Comparison of ENCODE assay signal across 17 mouse cellular contexts in genomic region chr16:11270642-11271041, GRCm38 (mm10). TPM values are rescaled to one million over a fixed set of nuclear protein-coding genes. Genes with fewer than 3 reads are reported as not detected.
DNase-seq lines count a peak whose midpoint lies in the region; ATAC-seq and TF ChIP-seq lines count a peak whose summit lies in the region.
"Had no signal": no experiment of that assay in that cellular context is flagged by ENCODE, and none has a peak within 500 bp of the region (broad histone marks: within the 10 kb centered on the region; RNA-seq: fewer than 3 reads in every experiment).

No protein-coding gene starts in this region.

- WGBS in heart, embryonic 13.5 days: 67% methylated on average over 2 of the region's 2 CpGs
- 8% methylated on average over 2 of the region's 2 CpGs for WGBS in liver, embryonic 14.5 days (ENCODE audit: insufficient replicate concordance)
- WGBS in midbrain, embryonic 16.5 days: 91% methylated on average over 2 of the region's 2 CpGs
- 79% methylated on average over 2 of the region's 2 CpGs for WGBS in embryonic facial prominence, embryonic 10.5 days

- H3K4me3 ChIP-seq in heart, embryonic 13.5 days: no peak overlapping the region
- H3K4me3 ChIP-seq in liver, embryonic 14.5 days (ENCODE audit: insufficient read depth in 1 of 2, low read depth in 2 of 2, low read length in 2 of 2): no peak overlapping the region
- no peak overlapping the region for H3K4me3 ChIP-seq in midbrain, embryonic 16.5 days (ENCODE audit: low read depth, low read length)
- no peak overlapping the region for H3K4me3 ChIP-seq in embryonic facial prominence, embryonic 10.5 days
- H3K4me3 ChIP-seq: embryonic facial prominence, embryonic 13.5 days; heart, adult 2 months; lung, embryonic 15.5 days had no signal

- no peaks in the 10 kb centered on the region for H3K4me1 ChIP-seq in heart, embryonic 13.5 days
- H3K4me1 ChIP-seq in liver, embryonic 14.5 days (replicated peaks; ENCODE audit: control insufficient read depth in 2 of 2, insufficient read depth in 2 of 2, low read length in 1 of 2): peaks cover 10 to 19% of the 10 kb centered on the region in 2 experiments
- no peaks in the 10 kb centered on the region for H3K4me1 ChIP-seq in midbrain, embryonic 16.5 days (ENCODE audit: control insufficient read depth, insufficient read depth, low read length)
- H3K4me1 ChIP-seq in embryonic facial prominence, embryonic 10.5 days: peaks cover 22% of the 10 kb centered on the region
- H3K4me1 ChIP-seq: lung, embryonic 15.5 days had no signal

- no peak overlapping the region for H3K4me2 ChIP-seq in heart, embryonic 13.5 days
- H3K4me2 ChIP-seq in liver, embryonic 14.5 days (ENCODE audit: low read depth): peak overlapping the region; percentile 47
- no peak overlapping the region for H3K4me2 ChIP-seq in midbrain, embryonic 16.5 days (ENCODE audit: low read length)
- H3K4me2 ChIP-seq: embryonic facial prominence, embryonic 13.5 days; lung, embryonic 15.5 days had no signal

- no peaks in the 10 kb centered on the region for H3K36me3 ChIP-seq in heart, embryonic 13.5 days
- H3K36me3 ChIP-seq in liver, embryonic 14.5 days (replicated peaks; ENCODE audit: control insufficient read depth, insufficient read depth, low read depth): no peaks in the 10 kb centered on the region
- H3K36me3 ChIP-seq in midbrain, embryonic 16.5 days (ENCODE audit: control insufficient read depth, insufficient read depth, low read length): no peaks in the 10 kb centered on the region
- H3K36me3 ChIP-seq in embryonic facial prominence, embryonic 10.5 days (replicated peaks): no peaks in the 10 kb centered on the region
- H3K36me3 ChIP-seq: embryonic facial prominence, embryonic 13.5 days; lung, embryonic 15.5 days had no signal

- no peak overlapping the region for H3K27ac ChIP-seq in heart, embryonic 13.5 days (replicated peaks)
- H3K27ac ChIP-seq in liver, embryonic 14.5 days: peak overlapping the region; percentile 90
- H3K27ac ChIP-seq in midbrain, embryonic 16.5 days (ENCODE audit: low read length): no peak overlapping the region
- H3K27ac ChIP-seq in embryonic facial prominence, embryonic 10.5 days (replicated peaks): no peak overlapping the region
- H3K27ac ChIP-seq: embryonic facial prominence, embryonic 13.5 days; heart, adult 2 months; lung, embryonic 15.5 days had no signal

- no peaks in the 10 kb centered on the region for H3K27me3 ChIP-seq in heart, embryonic 13.5 days (replicated peaks)
- no peaks in the 10 kb centered on the region for H3K27me3 ChIP-seq in liver, embryonic 14.5 days (ENCODE audit: control insufficient read depth, insufficient read depth, low read length)
- H3K27me3 ChIP-seq in midbrain, embryonic 16.5 days (ENCODE audit: control insufficient read depth, insufficient read depth, low read depth, low read length): no peaks in the 10 kb centered on the region
- no peaks in the 10 kb centered on the region for H3K27me3 ChIP-seq in embryonic facial prominence, embryonic 10.5 days (replicated peaks; ENCODE audit: low read depth, poor library complexity, severe bottlenecking)
- H3K27me3 ChIP-seq: CH12.LX; embryonic facial prominence, embryonic 13.5 days; lung, embryonic 15.5 days had no signal

- TF ChIP-seq CTCF in liver, embryonic 14.5 days (IDR thresholded peaks at IDR 0.05; ENCODE audit: low read depth): no peak

- TF ChIP-seq EP300 in liver, embryonic 14.5 days (IDR thresholded peaks at IDR 0.05; ENCODE audit: low read depth): peak; percentile 41; the same call in 1 of the 2 replicates

- H3K9me3 ChIP-seq in heart, embryonic 13.5 days: no peaks in the 10 kb centered on the region
- H3K9me3 ChIP-seq in liver, embryonic 14.5 days (ENCODE audit: control insufficient read depth, low read length): no peaks in the 10 kb centered on the region
- no peaks in the 10 kb centered on the region for H3K9me3 ChIP-seq in midbrain, embryonic 16.5 days (replicated peaks; ENCODE audit: control insufficient read depth, low read length, poor library complexity, severe bottlenecking)
- H3K9me3 ChIP-seq in embryonic facial prominence, embryonic 10.5 days: no peaks in the 10 kb centered on the region
- H3K9me3 ChIP-seq: embryonic facial prominence, embryonic 13.5 days; lung, embryonic 15.5 days had no signal

- DNase-seq in heart, postnatal 4 days: no peak
- DNase-seq in 416B (ENCODE audit: low read depth): peak; percentile 88
- DNase-seq in c-Kit-negative CD71-positive TER-119-positive erythroid progenitor cells, embryonic 14.5 days (ENCODE audit: low read depth, low spot score): peak; percentile 71
- peak; percentile 73 to 77 (median 77) for DNase-seq in liver, embryonic 14.5 days (ENCODE audit: low read depth in 3 of 3, low spot score in 3 of 3)
- DNase-seq in cerebellum, postnatal 25 days: no peak
- no peak for DNase-seq in embryonic facial prominence, embryonic 10.5 days (ENCODE audit: low spot score)
- DNase-seq: cerebellum, adult 9-10 months; heart, adult 2 months; kidney, postnatal 4 days; midbrain, embryonic 14.5 days; thymus, adult 18-20 months had no signal

- peak; percentile 70; the same call in 1 of the 2 replicates for ATAC-seq in heart, embryonic 13.5 days (ENCODE audit: extremely low read depth, insufficient number of reproducible peaks, low FRiP score, low TSS enrichment)
- peak; percentile 97 for ATAC-seq in liver, embryonic 14.5 days (ENCODE audit: insufficient read depth)
- no peak for ATAC-seq in midbrain, embryonic 16.5 days

- no peak overlapping the region for H3K9ac ChIP-seq in heart, embryonic 13.5 days
- peak overlapping the region; percentile 58 for H3K9ac ChIP-seq in liver, embryonic 14.5 days (replicated peaks)
- H3K9ac ChIP-seq in midbrain, embryonic 16.5 days (ENCODE audit: low read depth, low read length): no peak overlapping the region
- H3K9ac ChIP-seq: embryonic facial prominence, embryonic 13.5 days; lung, embryonic 15.5 days had no signal

RNA-seq across cellular contexts. Expression of gene Gspt1, which starts 16.5 kb away (rescaled TPM):
- polyA plus RNA-seq in heart, embryonic 13.5 days (2015; fragmentation: Nextera tagmentation; extraction: Ambion mirVana): 47.8 and 48.4 TPM in 2 replicates
- 10 to 100 TPM; 84.0 to 93.4 TPM for total RNA-seq in heart, postnatal 4 days (2021)
- polyA plus RNA-seq in liver, embryonic 14.5 days (2012; rRNA removed): 29.3 and 36.1 TPM in 2 replicates
- 44.4 and 48.5 TPM in 2 replicates for polyA plus RNA-seq in liver, embryonic 14.5 days (2014; fragmentation: Nextera tagmentation; extraction: Ambion mirVana)
- 39.6 and 41.9 TPM in 2 replicates for polyA plus RNA-seq in midbrain, embryonic 16.5 days (2015; fragmentation: Nextera tagmentation; extraction: Ambion mirVana)
- 93.2 and 98.2 TPM in 2 replicates for polyA plus RNA-seq in embryonic facial prominence, embryonic 10.5 days (2016; fragmentation: Nextera tagmentation; extraction: Ambion mirVana)

RNA-seq across cellular contexts. Expression of gene Tnfrsf17, which starts 43.0 kb away (rescaled TPM):
- not detected in 2 replicates for polyA plus RNA-seq in heart, embryonic 13.5 days (2015; fragmentation: Nextera tagmentation; extraction: Ambion mirVana)
- not detected for total RNA-seq in heart, postnatal 4 days (2021)
- polyA plus RNA-seq in liver, embryonic 14.5 days (2012; rRNA removed): not detected in 2 replicates
- polyA plus RNA-seq in liver, embryonic 14.5 days (2014; fragmentation: Nextera tagmentation; extraction: Ambion mirVana): not detected in 2 replicates
- not detected in 2 replicates for polyA plus RNA-seq in midbrain, embryonic 16.5 days (2015; fragmentation: Nextera tagmentation; extraction: Ambion mirVana)
- polyA plus RNA-seq in embryonic facial prominence, embryonic 10.5 days (2016; fragmentation: Nextera tagmentation; extraction: Ambion mirVana): not detected in 2 replicates
- total RNA-seq: heart, adult 2 months; neutrophil, adult 5-6 weeks had no signal
- polyA plus RNA-seq: lung, embryonic 15.5 days; midbrain, embryonic 14.5 days had no signal

RNA-seq across cellular contexts. Expression of gene Snx29, which starts 52.1 kb away (rescaled TPM):
- polyA plus RNA-seq in heart, embryonic 13.5 days (2015; fragmentation: Nextera tagmentation; extraction: Ambion mirVana): 6.0 and 7.4 TPM in 2 replicates
- 10 to 100 TPM; 15.0 to 16.1 TPM for total RNA-seq in heart, postnatal 4 days (2021)
- polyA plus RNA-seq in liver, embryonic 14.5 days (2012; rRNA removed): 1.8 and 1.9 TPM in 2 replicates
- polyA plus RNA-seq in liver, embryonic 14.5 days (2014; fragmentation: Nextera tagmentation; extraction: Ambion mirVana): 1.9 and 2.4 TPM in 2 replicates
- polyA plus RNA-seq in midbrain, embryonic 16.5 days (2015; fragmentation: Nextera tagmentation; extraction: Ambion mirVana): 16.8 and 19.3 TPM in 2 replicates
- 10.7 and 12.1 TPM in 2 replicates for polyA plus RNA-seq in embryonic facial prominence, embryonic 10.5 days (2016; fragmentation: Nextera tagmentation; extraction: Ambion mirVana)

Comparison
In these comparisons a context has a peak if more than half of its experiments do, and no peak if none do; other contexts are left out.
1. DNase-seq: peak in 416B (single experiment), c-Kit-negative CD71-positive TER-119-positive erythroid progenitor cells, embryonic 14.5 days (single experiment) and liver, embryonic 14.5 days (3 of 3); none in heart, postnatal 4 days (single experiment), cerebellum, postnatal 25 days (0 of 2) and embryonic facial prominence, embryonic 10.5 days (single experiment).